Mouse (Mus musculus) left cerebral cortex, adult 2 months (tissue): Measurements from ENCODE around the gene Atp10a. TPM values are rescaled to one million over a fixed set of nuclear protein-coding genes. Genes with fewer than 3 reads are reported as not detected.
A peak's percentile ranks its signal among the peaks of the same experiment; 100 is the strongest.

Source experiments
- DNase-seq, 2 experiments: peaks; one replicate each; pipeline ENCODE4 v3.0.0; 2021 to 2022; ENCODE audit warnings: low spot score in 2 of 2, mixed read lengths in 1 of 2; ENCODE audit errors: extremely low spot score in 1 of 2
- H3K27ac ChIP-seq: fragments of 200-600 bp; 2 replicates; pipeline ENCODE4 v1.8.1; 2022
- H3K4me3 ChIP-seq: fragments of 200-600 bp; 2 replicates; pipeline ENCODE4 v1.8.1; 2022
- CTCF ChIP-seq: fragments of 200-600 bp; IDR thresholded peaks from 2 replicates; pipeline ENCODE4 v1.8.1; 2022; ENCODE audit warnings: antibody characterized with exemption, mild to moderate bottlenecking, moderate library complexity
- intact Hi-C: fragments of 180-260 bp; cut with DNase I; formaldehyde crosslinking; loops from one replicate; pipeline ENCODE4 v1.15.1; 2025
- total RNA-seq, 2 experiments: library from RNA; stranded (reverse); gene quantifications; 2 replicates each; pipeline ENCODE4 v1.2.3; 2021

Atp10a gene
- total RNA-seq, 2 experiments from 2014 or later = 8.8 to 9.2 TPM

DNA sequence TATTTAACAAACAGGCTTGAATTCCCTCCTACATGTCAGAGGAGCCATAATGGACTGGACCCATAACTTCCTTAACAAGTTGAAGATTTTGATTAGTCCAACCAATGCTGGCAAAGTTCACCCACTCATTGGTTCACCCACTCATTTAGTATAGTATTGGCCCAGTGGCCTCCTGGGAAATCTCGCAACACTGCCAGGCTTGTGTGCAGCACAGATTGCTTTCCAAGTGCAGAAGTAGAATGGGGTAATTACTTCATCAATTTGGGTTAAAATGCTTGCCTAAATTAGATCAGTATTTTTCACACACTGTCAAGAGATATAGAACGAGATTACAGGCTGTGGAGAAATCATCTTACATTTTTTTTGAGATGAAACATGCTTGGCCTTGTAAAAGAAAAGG, 112.3 kb downstream of the Atp10a start:
- H3K4me3 ChIP-seq = no peak overlapping the region
- H3K27ac ChIP-seq = no peak overlapping the region
- intact Hi-C loops = loop anchor here (10.0 kb wide), 1 partner anchor 307 kb away; no protein-coding TSS in a partner anchor
- no peak for TF ChIP-seq CTCF
- DNase-seq = no peak

DNA sequence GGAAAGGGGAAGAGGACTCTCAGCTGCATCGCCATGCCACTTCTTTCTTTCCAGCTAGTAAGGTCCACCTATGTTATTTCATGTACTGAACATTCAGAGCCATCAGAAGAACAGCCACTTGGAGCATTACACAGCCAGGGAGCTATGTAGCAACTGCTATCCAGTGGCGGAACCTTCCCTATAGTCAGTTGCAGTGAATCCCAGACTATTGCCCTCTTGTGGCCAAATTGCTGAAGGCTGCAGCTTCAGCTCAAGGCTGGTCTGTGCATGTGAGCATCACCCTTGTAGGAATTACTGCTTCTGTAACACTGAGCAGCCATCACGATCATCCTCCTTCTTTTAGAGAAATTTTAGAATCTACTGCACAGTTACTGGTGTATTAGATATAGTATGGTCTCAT, 114.3 kb downstream of the Atp10a start:
- intact Hi-C loops = no loop called here
- H3K4me3 ChIP-seq = no peak overlapping the region
- no peak for DNase-seq
- H3K27ac ChIP-seq = no peak overlapping the region
- peak; percentile 66 for TF ChIP-seq CTCF

- intact Hi-C loops = loop anchor here (2.0 kb wide), 1 partner anchor 73 kb away; no protein-coding TSS in a partner anchor
- no peak overlapping the region for H3K4me3 ChIP-seq
- no peak for DNase-seq
- H3K27ac ChIP-seq = peak overlapping the region; percentile 44; the same call in 1 of the 2 replicates
- no peak for TF ChIP-seq CTCF
Measured at GRCm38 (mm10) chr7:58772048-58772690, 116.2 kb downstream of the Atp10a start.

- intact Hi-C loops = no loop called here
- no peak overlapping the region for H3K27ac ChIP-seq
- TF ChIP-seq CTCF = no peak
- DNase-seq = no peak
- H3K4me3 ChIP-seq = no peak overlapping the region
Measured at GRCm38 (mm10) chr7:58779146-58779545, 123.2 kb downstream of the Atp10a start.

- no peak for DNase-seq
- TF ChIP-seq CTCF = no peak
- intact Hi-C loops = no loop called here
- Histone ChIP-seq H3K27ac (no peak overlapping the region), H3K4me3 (no peak overlapping the region)
Measured at GRCm38 (mm10) chr7:58786986-58787385, 131.0 kb downstream of the Atp10a start.

- Histone ChIP-seq H3K27ac (no peak overlapping the region), H3K4me3 (no peak overlapping the region)
- DNase-seq = no peak
- no peak for TF ChIP-seq CTCF
- intact Hi-C loops = no loop called here
Measured at GRCm38 (mm10) chr7:58787585-58787984, 131.6 kb downstream of the Atp10a start.

- no peak for DNase-seq
- no peak overlapping the region for H3K4me3 ChIP-seq
- H3K27ac ChIP-seq = peak overlapping the region; percentile 45
- no peak for TF ChIP-seq CTCF
- intact Hi-C loops = no loop called here
Measured at GRCm38 (mm10) chr7:58788424-58789261, 132.7 kb downstream of the Atp10a start.

DNA sequence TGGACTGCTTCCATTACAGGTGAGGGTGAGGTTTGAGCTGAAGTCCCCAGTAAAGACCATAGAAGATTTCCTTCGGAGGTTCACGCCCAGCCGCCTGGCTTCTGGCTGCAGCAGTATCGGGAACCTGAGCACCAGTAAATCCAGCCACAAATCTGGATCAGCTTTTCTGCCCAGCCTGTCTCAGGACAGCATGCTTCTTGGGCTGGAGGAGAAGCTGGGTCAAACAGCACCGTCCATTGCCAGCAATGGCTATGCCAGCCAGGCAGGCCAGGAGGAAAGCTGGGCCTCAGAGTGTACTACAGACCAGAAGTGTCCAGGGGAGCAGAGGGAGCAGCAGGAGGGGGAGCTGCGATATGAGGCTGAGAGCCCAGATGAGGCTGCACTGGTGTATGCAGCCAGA, 141.3 kb downstream of the Atp10a start:
- Histone ChIP-seq H3K27ac (no peak overlapping the region), H3K4me3 (no peak overlapping the region)
- no peak for TF ChIP-seq CTCF
- DNase-seq = no peak
- intact Hi-C loops = no loop called here

- no peak for TF ChIP-seq CTCF
- no peak overlapping the region for H3K4me3 ChIP-seq
- no peak for DNase-seq
- H3K27ac ChIP-seq = no peak overlapping the region
- intact Hi-C loops = no loop called here
Measured at GRCm38 (mm10) chr7:58800916-58801315, 144.9 kb downstream of the Atp10a start.

GRCm38 (mm10) chr7:58801791-58802190, 145.8 kb downstream of the Atp10a start:
- Histone ChIP-seq H3K4me3 (no peak overlapping the region), H3K27ac (no peak overlapping the region)
- DNase-seq = no peak
- intact Hi-C loops = no loop called here
- TF ChIP-seq CTCF = no peak

DNA sequence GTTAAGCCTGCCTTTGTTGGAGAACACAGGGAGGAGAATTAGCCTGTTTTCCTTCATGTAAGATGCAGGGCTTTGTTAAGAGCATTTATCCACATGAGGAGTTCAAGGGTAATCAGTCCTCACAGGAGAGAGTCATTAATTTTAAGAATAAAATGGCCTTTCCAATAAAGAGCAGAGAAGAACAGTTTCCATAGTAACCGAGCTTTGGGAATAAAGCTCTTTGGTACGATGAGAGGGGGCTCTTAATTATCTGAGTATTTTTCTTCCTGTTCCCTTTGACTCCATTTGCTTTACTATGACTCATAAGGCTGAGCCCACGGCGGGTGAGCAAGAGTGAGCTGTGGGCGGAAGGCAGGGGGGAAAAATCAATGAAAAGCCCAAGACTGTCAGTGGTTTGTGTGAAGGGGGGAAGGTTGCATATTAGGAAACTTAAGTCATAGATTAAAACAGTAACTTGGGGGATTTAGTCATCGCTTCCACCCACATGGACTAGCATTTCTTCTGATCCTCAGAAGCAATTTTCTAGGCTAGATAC, 166.2 kb downstream of the Atp10a start:
- Histone ChIP-seq H3K4me3 (no peak overlapping the region), H3K27ac (peak overlapping the region; percentile 20; the same call in 1 of the 2 replicates)
- DNase-seq = peak in 1 of 2 experiments; percentile 56
- TF ChIP-seq CTCF = no peak
- intact Hi-C loops = loop anchor here (1.0 kb wide), 1 partner anchor 22 kb away; no protein-coding TSS in a partner anchor

DNA sequence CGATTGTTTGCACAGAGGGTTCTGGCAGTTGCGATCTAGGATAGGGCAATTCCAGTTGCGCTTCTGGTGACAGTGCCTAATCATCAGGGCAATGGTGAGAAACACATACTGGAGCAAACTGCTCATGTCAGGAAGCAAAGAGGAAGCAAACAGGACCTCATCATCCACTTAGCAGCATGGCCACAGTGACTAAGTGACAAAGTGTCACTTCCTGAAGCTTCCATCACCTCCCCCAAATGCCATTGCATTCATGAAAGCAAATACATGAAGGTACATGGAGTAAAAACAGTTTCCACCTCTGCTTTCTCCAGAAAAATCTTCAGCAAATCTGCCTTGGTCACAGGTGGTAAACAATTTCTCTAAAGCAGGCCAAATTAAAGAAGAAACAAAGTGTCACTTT, 168.7 kb downstream of the Atp10a start:
- DNase-seq = no peak
- intact Hi-C loops = no loop called here
- H3K4me3 ChIP-seq = no peak overlapping the region
- H3K27ac ChIP-seq = no peak overlapping the region
- TF ChIP-seq CTCF = no peak
